Mouse (Mus musculus) liver, adult 2 months (tissue): Measurements from ENCODE around the gene Zbtb44. TPM values are rescaled to one million over a fixed set of nuclear protein-coding genes. Genes with fewer than 3 reads are reported as not detected.

Source experiments
- DNase-seq: peaks from one replicate; pipeline ENCODE4 v3.0.0-alpha.2; 2011; ENCODE audit warnings: low read depth, low spot score; ENCODE audit errors: extremely low read depth
- H3K27ac ChIP-seq: fragments of 200-500 bp; replicated peaks from 2 replicates; pipeline ENCODE4 v1.5.1; 2012; ENCODE audit warnings: low read depth, mild to moderate bottlenecking, control low read depth, inconsistent platforms, low read length; ENCODE audit not compliant: insufficient read depth
- H3K27me3 ChIP-seq: fragments of 200-500 bp; 2 replicates; pipeline ENCODE4 v1.6.1; 2012; ENCODE audit warnings: mild to moderate bottlenecking, moderate library complexity, low read length, inconsistent platforms; ENCODE audit not compliant: control insufficient read depth, insufficient read depth
- H3K36me3 ChIP-seq: fragments of 200-500 bp; 2 replicates; pipeline ENCODE4 v1.6.1; 2012; ENCODE audit warnings: low read length, inconsistent platforms; ENCODE audit not compliant: control insufficient read depth, insufficient read depth
- H3K4me1 ChIP-seq: fragments of 200-500 bp; 2 replicates; pipeline ENCODE4 v1.6.1; 2011; ENCODE audit warnings: low read length; ENCODE audit not compliant: control insufficient read depth, insufficient read depth
- H3K4me3 ChIP-seq: fragments of 200-500 bp; 2 replicates; pipeline ENCODE4 v1.5.1; 2011; ENCODE audit warnings: low read depth, mild to moderate bottlenecking, control low read depth, low read length, moderate library complexity; ENCODE audit not compliant: insufficient read depth
- H3K79me2 ChIP-seq: fragments of 200-500 bp; 2 replicates; pipeline ENCODE4 v1.6.1; 2012; ENCODE audit warnings: inconsistent platforms, mild to moderate bottlenecking, low read length, moderate library complexity; ENCODE audit not compliant: control insufficient read depth, insufficient read depth
- H3K9ac ChIP-seq: fragments of 200-500 bp; 2 replicates; pipeline ENCODE4 v1.6.1; 2012; ENCODE audit warnings: low read depth, mild to moderate bottlenecking, control low read depth, inconsistent platforms, low read length
- CTCF ChIP-seq: fragments of 200-500 bp; IDR thresholded peaks from 2 replicates; pipeline ENCODE4 v1.5.1; 2011; ENCODE audit warnings: low read depth, low read length, control low read depth
- POLR2A ChIP-seq: fragments of 200-500 bp; IDR thresholded peaks from 2 replicates; pipeline ENCODE4 v1.6.1; 2011; ENCODE audit warnings: low read length, control low read depth; ENCODE audit not compliant: insufficient read depth; ENCODE audit errors: extremely low read depth
- WGBS: fragments of 180-500 bp; shearing (Covaris S2); methylation state at CpG from one replicate; pipeline ENCODE4 v1.1.7; 2018; 5-methylcytosine and 5-hydroxymethylcytosine counted together
- polyA plus RNA-seq: library from polyadenylated mRNA; depleted of rRNA; stranded (reverse); fragments of >200 nt; gene quantifications from 2 replicates; pipeline ENCODE4 v1.2.3, GENCODE M21; 2012
- total RNA-seq: library from RNA; depleted of rRNA; stranded (reverse); fragments of >200 nt; gene quantifications from 2 replicates; pipeline ENCODE4 v1.2.3, GENCODE M21; 2014

The Zbtb44 gene
- total and polyA plus RNA-seq, 2 experiments: 4.5 to 31.0 TPM

DNA sequence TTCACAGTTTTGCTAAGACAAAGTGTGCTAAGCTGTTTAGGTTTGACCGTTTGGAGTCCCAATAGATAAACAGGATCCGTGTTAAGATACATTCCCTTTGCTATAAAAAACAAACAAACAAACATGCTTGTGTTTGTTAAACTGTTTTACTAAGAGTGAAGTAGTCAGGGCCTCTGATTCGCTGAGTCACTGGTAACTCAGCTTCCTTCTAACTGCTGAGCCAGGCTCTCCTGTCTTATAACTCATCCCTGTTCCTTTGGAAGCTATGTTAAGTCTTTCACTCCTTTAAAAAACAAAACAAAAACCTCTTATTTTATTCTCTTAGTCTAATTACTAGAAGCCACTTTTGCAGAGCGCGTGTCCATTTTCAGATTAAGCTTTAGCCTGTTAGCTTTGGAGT is 41.8 kb downstream of the Zbtb44 start:
- Histone ChIP-seq H3K27ac (no peak overlapping the region), H3K4me3 (no peak overlapping the region), H3K4me1 (no peaks in the 10 kb centered on the region), H3K36me3 (peaks cover 30% of the 10 kb centered on the region), H3K79me2 (no peaks in the 10 kb centered on the region), H3K9ac (no peak overlapping the region), H3K27me3 (no peaks in the 10 kb centered on the region)
- DNase-seq: no peak
- TF ChIP-seq POLR2A (no peak), CTCF (no peak)
- WGBS: 92% methylated on average over 5 of the region's 5 CpGs

DNA sequence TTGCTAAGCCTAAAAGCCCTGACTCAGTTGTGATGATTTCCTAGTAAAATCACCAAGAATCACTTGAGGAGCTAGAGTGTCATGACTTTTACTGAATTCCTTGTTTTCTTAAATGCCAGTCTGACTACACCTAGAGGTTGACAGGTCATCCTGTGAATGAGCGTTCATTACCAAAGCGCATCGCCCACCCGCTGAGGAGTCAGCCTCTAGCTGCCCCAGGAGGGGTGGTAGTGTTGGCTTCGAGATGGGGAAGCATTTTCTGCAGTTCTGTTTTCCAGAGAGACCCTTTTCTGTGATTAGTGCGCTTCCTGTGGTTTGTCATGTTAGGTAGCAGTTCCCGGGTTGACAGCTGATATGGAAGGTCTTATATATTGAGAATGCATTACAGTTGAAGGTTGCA is 43.4 kb downstream of the Zbtb44 start:
- H3K4me1 ChIP-seq: no peaks in the 10 kb centered on the region
- 90% methylated on average over 7 of the region's 7 CpGs for WGBS
- H3K79me2 ChIP-seq: no peaks in the 10 kb centered on the region
- H3K9ac ChIP-seq: no peak overlapping the region
- H3K4me3 ChIP-seq: no peak overlapping the region
- H3K27ac ChIP-seq: no peak overlapping the region
- no peaks in the 10 kb centered on the region for H3K27me3 ChIP-seq
- TF ChIP-seq CTCF (no peak), POLR2A (no peak)
- H3K36me3 ChIP-seq: peaks cover 23% of the 10 kb centered on the region
- no peak for DNase-seq

DNA sequence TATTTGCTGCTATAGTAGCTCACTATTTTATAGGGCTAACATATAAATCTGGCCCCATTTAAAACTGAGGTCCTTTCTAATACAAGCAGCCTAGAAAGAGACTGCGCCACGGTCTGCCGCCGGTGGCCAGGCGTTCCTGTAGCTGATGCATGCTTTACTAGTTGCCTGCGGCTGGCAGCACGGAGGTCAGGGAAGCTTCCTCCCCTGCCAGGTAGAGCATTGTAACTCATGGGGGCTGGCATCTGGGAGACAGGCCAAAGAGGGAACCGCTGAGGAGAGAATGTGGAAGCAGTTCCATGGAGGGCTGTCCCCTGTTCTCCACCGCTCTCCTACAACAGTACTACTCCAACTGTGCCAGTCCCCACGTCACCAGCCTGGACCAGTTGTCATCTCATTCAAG is 44.4 kb downstream of the Zbtb44 start:
- Histone ChIP-seq H3K27ac (no peak overlapping the region), H3K79me2 (no peaks in the 10 kb centered on the region), H3K4me1 (no peaks in the 10 kb centered on the region), H3K9ac (no peak overlapping the region), H3K4me3 (no peak overlapping the region), H3K27me3 (no peaks in the 10 kb centered on the region), H3K36me3 (peaks cover 17% of the 10 kb centered on the region)
- no peak for TF ChIP-seq CTCF
- TF ChIP-seq POLR2A: no peak
- no peak for DNase-seq
- 98% methylated on average over 10 of the region's 10 CpGs for WGBS

DNA sequence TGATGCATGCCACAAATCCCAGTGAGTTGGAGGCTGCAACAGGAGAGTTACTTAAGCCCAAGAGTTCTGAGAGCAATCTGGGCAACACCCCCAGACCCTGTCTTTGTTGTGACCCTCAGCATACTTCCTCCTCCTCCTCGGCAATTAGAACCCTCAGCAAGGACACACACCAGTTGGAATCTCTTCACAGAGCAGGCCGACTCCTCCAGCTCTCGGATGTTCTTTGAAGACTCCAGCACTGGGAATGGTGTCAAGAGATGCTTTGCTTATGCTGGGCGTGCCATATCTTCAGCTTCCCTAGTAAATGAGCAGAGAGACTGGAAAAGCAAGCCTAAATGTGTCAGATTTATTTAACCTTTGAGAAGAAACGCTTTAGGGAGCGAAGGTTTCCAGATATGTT is 50.3 kb downstream of the Zbtb44 start:
- WGBS: 83% methylated on average over 6 of the region's 6 CpGs
- no peak for TF ChIP-seq CTCF
- Histone ChIP-seq H3K4me1 (no peaks in the 10 kb centered on the region), H3K9ac (no peak overlapping the region), H3K36me3 (no peaks in the 10 kb centered on the region; the same call in 1 of the 2 replicates), H3K79me2 (no peaks in the 10 kb centered on the region), H3K27me3 (no peaks in the 10 kb centered on the region), H3K4me3 (no peak overlapping the region), H3K27ac (no peak overlapping the region)
- DNase-seq: no peak

DNA sequence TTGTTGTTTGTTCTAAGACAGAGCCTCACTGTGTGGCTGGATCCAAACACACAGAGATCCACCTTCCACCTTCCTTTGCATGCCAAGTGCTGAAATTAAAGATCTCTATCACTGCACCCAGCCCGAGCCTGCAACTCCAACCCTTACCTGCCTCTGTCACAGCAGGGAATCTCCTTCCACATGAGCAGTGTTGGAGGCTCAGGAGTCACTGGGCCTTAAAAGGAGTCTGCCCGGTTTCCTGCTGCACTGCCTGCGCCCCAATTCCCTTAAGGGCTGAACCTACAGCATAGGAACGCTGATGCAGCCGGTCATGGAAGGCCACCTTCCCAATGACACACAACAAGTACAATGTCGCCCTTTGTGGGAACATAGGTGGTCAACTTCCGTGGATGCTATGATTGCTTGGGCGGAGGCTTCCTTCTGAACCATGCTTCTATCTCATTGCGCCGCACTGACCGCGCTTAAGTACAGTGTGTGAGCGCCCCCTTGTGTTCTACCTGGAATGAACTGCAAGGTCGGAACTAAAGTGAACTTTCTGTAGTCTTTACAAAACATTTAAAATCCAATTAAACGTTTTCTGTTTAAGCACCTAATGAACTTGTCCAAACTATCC is 51.7 kb downstream of the Zbtb44 start:
- H3K27ac ChIP-seq: no peak overlapping the region

DNA sequence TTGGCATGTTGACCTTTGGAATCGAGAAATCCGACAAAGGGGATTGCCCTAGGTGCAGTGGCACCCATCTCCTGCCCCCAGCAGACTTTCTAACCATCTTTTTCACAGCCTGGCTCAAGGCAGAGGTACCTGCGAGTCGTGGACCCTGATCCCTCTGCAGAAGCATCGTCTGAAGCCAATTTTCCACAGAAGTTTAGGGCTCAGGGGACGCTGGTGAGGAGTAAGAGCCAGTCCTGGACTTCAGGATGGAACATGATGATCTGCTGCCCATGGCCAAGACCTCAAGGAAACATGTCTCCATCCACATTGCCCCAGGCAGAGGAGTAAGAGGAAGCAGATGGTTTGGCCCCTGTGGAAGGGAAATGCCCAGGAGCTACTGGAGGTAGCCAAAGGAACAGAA is 52.3 kb downstream of the Zbtb44 start:
- WGBS: 69% methylated on average over 6 of the region's 6 CpGs
- no peak overlapping the region for H3K9ac ChIP-seq
- H3K36me3 ChIP-seq: no peaks in the 10 kb centered on the region
- H3K27ac ChIP-seq: no peak overlapping the region
- no peaks in the 10 kb centered on the region for H3K27me3 ChIP-seq
- H3K79me2 ChIP-seq: no peaks in the 10 kb centered on the region
- H3K4me1 ChIP-seq: no peaks in the 10 kb centered on the region
- no peak for DNase-seq
- H3K4me3 ChIP-seq: no peak overlapping the region
- TF ChIP-seq CTCF (no peak), POLR2A (no peak)

More for the DNA sequence above, 51.7 kb downstream of the Zbtb44 start:
- DNase-seq: peak; percentile 48
- H3K9ac ChIP-seq: no peak overlapping the region
- whole genome bisulfite sequencing: 14% methylated on average over 15 of the region's 15 CpGs
- no peak overlapping the region for H3K4me3 ChIP-seq
- no peaks in the 10 kb centered on the region for H3K27me3 ChIP-seq
- TF ChIP-seq POLR2A (no peak), CTCF (peak; percentile 83)
- no peaks in the 10 kb centered on the region for H3K79me2 ChIP-seq
- no peaks in the 10 kb centered on the region for H3K36me3 ChIP-seq
- H3K4me1 ChIP-seq: no peaks in the 10 kb centered on the region
